Mouse (Mus musculus) cortical plate, adult 2 months (tissue): ENCODE measurements around the gene Snrpc.
"Not testable (repeated sequence)": the region's sequence is repeated elsewhere in the genome, so short reads cannot be mapped to it uniquely, and the experiment has no call there.

Source experiments
- CTCF ChIP-seq: fragments of 200-500 bp; IDR thresholded peaks from 2 replicates; pipeline ENCODE4 v1.5.1; 2011; ENCODE audit warnings: mild to moderate bottlenecking, control low read depth, low read length; ENCODE audit not compliant: insufficient read depth; ENCODE audit errors: extremely low read depth
- POLR2A ChIP-seq: fragments of 200-500 bp; IDR thresholded peaks from 2 replicates; pipeline ENCODE4 v1.6.1; 2011; ENCODE audit warnings: mild to moderate bottlenecking, low read length, control low read depth; ENCODE audit not compliant: insufficient read depth; ENCODE audit errors: extremely low read depth

- not testable (repeated sequence) for TF ChIP-seq POLR2A, CTCF
Measured at GRCm38 (mm10) chr17:27837850-27838249, at the start of gene Snrpc.
